Comparison of ENCODE assay signal across 23 mouse cellular contexts in genomic region chr11:46488231-46488630, GRCm38 (mm10). TPM values are rescaled to one million over a fixed set of nuclear protein-coding genes. Genes with fewer than 3 reads are reported as not detected.
A peak's percentile ranks its signal among the peaks of the same experiment; 100 is the strongest.
DNase-seq lines count a peak whose midpoint lies in the region; ATAC-seq and TF ChIP-seq lines count a peak whose summit lies in the region.
"Had no signal": no experiment of that assay in that cellular context is flagged by ENCODE, and none has a peak within 500 bp of the region (broad histone marks: within the 10 kb centered on the region; RNA-seq: fewer than 3 reads in every experiment).

No protein-coding gene starts in this region.

- no peak overlapping the region for H3K4me3 ChIP-seq in left cerebral cortex, adult 2 months
- H3K4me3 ChIP-seq: embryonic facial prominence, embryonic 12.5 days; forebrain, embryonic 13.5 days had no signal

- peak; percentile 5 for DNase-seq in adrenal gland, postnatal 10 days
- no peak for DNase-seq in adrenal gland, adult 2 months
- no peak for DNase-seq in left cerebral cortex, adult 2 months (ENCODE audit: extremely low spot score in 1 of 2, low spot score in 2 of 2)
- DNase-seq in left cerebral cortex, adult 11 months (ENCODE audit: low spot score), result no peak
- DNase-seq in CD4-positive helper T cell, adult 2 months (ENCODE audit: low read depth, low spot score), result peak; percentile 6
- no peak for DNase-seq in right cerebral cortex, postnatal 36 days (ENCODE audit: low spot score in 2 of 2)
- DNase-seq in gastrocnemius, postnatal 4 days (ENCODE audit: low spot score in 2 of 2), result no peak
- DNase-seq: B cell, adult 2 months; heart, postnatal 14 days; kidney, adult 11 months; lung, adult 18-20 months; midbrain, embryonic 14.5 days; right cerebral cortex, postnatal 14 days had no signal

- peak; percentile 72 for ATAC-seq in megakaryocyte progenitor cell, adult 5-6 weeks (replicated peaks; ENCODE audit: poor library complexity)
- ATAC-seq: forebrain, embryonic 13.5 days had no signal

- H3K27ac ChIP-seq in left cerebral cortex, adult 2 months, result no peak overlapping the region
- H3K27ac ChIP-seq: embryonic facial prominence, embryonic 12.5 days; forebrain, embryonic 13.5 days had no signal

- TF ChIP-seq CTCF in left cerebral cortex, adult 2 months (IDR thresholded peaks at IDR 0.05), result peak; percentile 9

- intact Hi-C loops in left cerebral cortex, adult 2 months (cut with DNase I), result no loop called here

RNA-seq across cellular contexts. Expression of gene Havcr2, which starts 33.5 kb away (rescaled TPM):
- under 1 TPM; 0.58 to 0.81 TPM for total RNA-seq in adrenal gland, postnatal 10 days (2021)
- total RNA-seq in adrenal gland, adult 2 months (2021), result 1 to 10 TPM; 1.6 to 2.7 TPM
- 0.10 and 0.18 TPM in 2 replicates for polyA plus RNA-seq in adrenal gland, adult 2 months (2012; rRNA removed)
- total RNA-seq in left cerebral cortex, adult 2 months (2021), result 1 to 10 TPM; 2.1 to 2.2 TPM
- total RNA-seq in megakaryocyte progenitor cell, adult 5-6 weeks (2015), result 0.07 and 0.27 TPM in 2 replicates
- total RNA-seq in megakaryocyte progenitor cell, adult 5-6 weeks (2017), result 0.54 and 0.92 TPM in 2 replicates
- under 1 TPM; 0.10 to 0.27 TPM for total RNA-seq in gastrocnemius, postnatal 4 days (2021)

RNA-seq across cellular contexts. Expression of gene Gm12169, which starts 35.8 kb away (rescaled TPM):
- not detected for total RNA-seq in adrenal gland, postnatal 10 days (2021)
- total RNA-seq in adrenal gland, adult 2 months (2021), result not detected
- polyA plus RNA-seq in adrenal gland, adult 2 months (2012; rRNA removed), result not detected in 2 replicates
- total RNA-seq in left cerebral cortex, adult 2 months (2021), result not detected
- not detected in 2 replicates for total RNA-seq in megakaryocyte progenitor cell, adult 5-6 weeks (2015)
- total RNA-seq in megakaryocyte progenitor cell, adult 5-6 weeks (2017), result not detected in 2 replicates
- total RNA-seq in gastrocnemius, postnatal 4 days (2021), result not detected
- total RNA-seq: adrenal gland, postnatal 4 days; heart, adult 18-20 months; heart, postnatal 14 days; left cerebral cortex, postnatal 25 days had no signal
- polyA plus RNA-seq: cerebellum, adult 2 months; embryonic facial prominence, embryonic 12.5 days; forebrain, embryonic 13.5 days; large intestine, adult 2 months; midbrain, embryonic 14.5 days; neural tube, embryonic 14.5 days; stomach, embryonic 16.5 days had no signal

RNA-seq across cellular contexts. Expression of gene Med7, which starts 51.5 kb away (rescaled TPM):
- 10 to 100 TPM; 27.5 to 31.9 TPM for total RNA-seq in adrenal gland, postnatal 10 days (2021)
- 10 to 100 TPM; 39.6 to 54.8 TPM for total RNA-seq in adrenal gland, adult 2 months (2021)
- polyA plus RNA-seq in adrenal gland, adult 2 months (2012; rRNA removed), result 47.1 and 55.3 TPM in 2 replicates
- total RNA-seq in left cerebral cortex, adult 2 months (2021), result 10 to 100 TPM; 32.9 to 34.2 TPM
- 63.6 and 72.4 TPM in 2 replicates for total RNA-seq in megakaryocyte progenitor cell, adult 5-6 weeks (2015)
- total RNA-seq in megakaryocyte progenitor cell, adult 5-6 weeks (2017), result 16.2 and 27.1 TPM in 2 replicates
- 10 to 100 TPM; 22.8 to 25.0 TPM for total RNA-seq in gastrocnemius, postnatal 4 days (2021)

Comparison
In these comparisons a context has a peak if more than half of its experiments do, and no peak if none do; other contexts are left out.
1. DNase-seq: peak in adrenal gland, postnatal 10 days (single experiment) and CD4-positive helper T cell, adult 2 months (single experiment); none in adrenal gland, adult 2 months (single experiment), left cerebral cortex, adult 2 months (0 of 2), left cerebral cortex, adult 11 months (single experiment), right cerebral cortex, postnatal 36 days (0 of 2) and gastrocnemius, postnatal 4 days (0 of 2).